In the genomic region with DNA sequence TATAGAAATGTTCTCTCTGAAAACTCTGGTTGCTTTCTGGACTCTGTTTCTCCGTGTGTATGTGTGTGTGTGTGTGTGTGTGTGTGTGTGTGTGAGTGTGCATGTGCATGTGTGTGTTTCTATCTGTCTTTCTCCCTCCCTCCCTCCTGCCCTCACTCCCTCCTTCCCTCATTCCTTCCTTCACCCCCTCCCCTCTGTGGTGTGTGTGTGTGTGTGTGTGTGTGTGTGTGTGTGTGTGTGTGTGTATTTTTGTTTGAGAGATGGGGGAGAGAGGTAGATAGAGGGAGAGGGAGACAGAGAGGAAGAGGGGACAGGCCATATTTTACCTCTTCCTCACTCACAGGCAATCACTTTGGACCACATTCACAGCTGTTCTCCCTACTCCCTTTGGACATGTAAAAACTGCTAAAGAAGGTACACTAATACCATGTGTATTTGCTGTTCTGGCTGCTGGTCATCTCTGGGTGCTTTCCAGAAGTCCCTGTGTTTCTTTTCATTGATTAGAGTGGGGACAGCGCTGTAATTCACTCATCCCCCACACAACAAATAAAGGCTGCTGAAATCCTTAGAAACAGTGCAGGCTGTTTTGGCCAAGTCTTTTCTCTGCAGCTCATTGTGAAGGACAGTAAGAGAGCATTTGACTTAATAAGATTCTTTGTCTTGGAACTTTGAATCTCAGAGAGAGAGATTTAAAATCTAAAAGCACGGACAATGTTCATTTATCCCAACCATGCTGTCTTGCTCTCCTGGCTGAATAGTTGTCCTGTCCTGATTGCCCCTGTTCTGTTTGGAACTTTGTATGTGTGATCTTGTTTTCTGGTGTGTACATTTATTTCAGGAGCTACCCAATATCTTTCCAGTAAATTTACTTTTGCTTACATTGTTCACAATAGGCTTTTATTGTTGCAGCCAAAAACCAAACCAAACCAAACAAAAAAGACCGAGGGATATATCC, we compare ENCODE assay signal across 18 mouse cellular contexts.
DNase-seq lines count a peak whose midpoint lies in the region; ATAC-seq lines count a peak whose summit lies in the region.
"Had no signal": no experiment of that assay in that cellular context is flagged by ENCODE, and none has a peak within 500 bp of the region (broad histone marks: within the 10 kb centered on the region; RNA-seq: fewer than 3 reads in every experiment).

No protein-coding gene starts in this region.

- no peak overlapping the region for H3K9ac ChIP-seq in neural tube, embryonic 11.5 days (ENCODE audit: low read length)
- no peak overlapping the region for H3K9ac ChIP-seq in midbrain, embryonic 11.5 days (ENCODE audit: low read length)
- H3K9ac ChIP-seq in neural tube, embryonic 15.5 days (replicated peaks): no peak overlapping the region
- H3K9ac ChIP-seq: embryonic facial prominence, embryonic 12.5 days; liver, embryonic 13.5 days; stomach, embryonic 15.5 days had no signal

- ATAC-seq in neural tube, embryonic 11.5 days (ENCODE audit: insufficient read depth, low FRiP score, low TSS enrichment): peak; percentile 62
- ATAC-seq in midbrain, embryonic 11.5 days (ENCODE audit: low FRiP score): peak; percentile 40; the same call in 1 of the 2 replicates
- peak; percentile 86 for ATAC-seq in neural tube, embryonic 15.5 days (ENCODE audit: low FRiP score)
- ATAC-seq in cerebellum, adult (ENCODE audit: insufficient number of reproducible peaks, low FRiP score, low TSS enrichment): no peak
- ATAC-seq in megakaryocyte-erythroid progenitor cell, adult 5-6 weeks (replicated peaks; ENCODE audit: low FRiP score, low TSS enrichment, poor library complexity, severe bottlenecking): no peak
- ATAC-seq: intestine, embryonic 16.5 days; Patski had no signal

- WGBS in neural tube, embryonic 11.5 days: 46% methylated on average over 4 of the region's 4 CpGs
- 58% methylated on average over 4 of the region's 4 CpGs for WGBS in midbrain, embryonic 11.5 days
- 34% methylated on average over 4 of the region's 4 CpGs for WGBS in neural tube, embryonic 15.5 days

- intact Hi-C loops in gastrocnemius, postnatal 14 days (cut with DNase I; ENCODE audit: low total_unique reads): no loop called here
- intact Hi-C loops in gastrocnemius, postnatal 36 days (cut with DNase I): no loop called here

- no peak overlapping the region for H3K4me2 ChIP-seq in neural tube, embryonic 11.5 days (ENCODE audit: low read depth)
- H3K4me2 ChIP-seq in midbrain, embryonic 11.5 days: no peak overlapping the region
- no peak overlapping the region for H3K4me2 ChIP-seq in neural tube, embryonic 15.5 days
- H3K4me2 ChIP-seq: embryonic facial prominence, embryonic 12.5 days; liver, embryonic 13.5 days; stomach, embryonic 15.5 days had no signal

- no peak overlapping the region for H3K4me3 ChIP-seq in neural tube, embryonic 11.5 days (ENCODE audit: low read depth, low read length)
- H3K4me3 ChIP-seq in midbrain, embryonic 11.5 days (ENCODE audit: low read depth, low read length): no peak overlapping the region
- H3K4me3 ChIP-seq in neural tube, embryonic 15.5 days (replicated peaks): no peak overlapping the region
- H3K4me3 ChIP-seq: embryonic facial prominence, embryonic 12.5 days; gastrocnemius, adult 2 months; liver, embryonic 13.5 days; stomach, embryonic 15.5 days had no signal

- DNase-seq in gastrocnemius, postnatal 14 days: peak; percentile 4
- DNase-seq in gastrocnemius, postnatal 36 days: no peak
- DNase-seq in neural tube, embryonic 11.5 days (ENCODE audit: low spot score): no peak
- no peak for DNase-seq in neural tube, embryonic 10.5 days (ENCODE audit: extremely low spot score, low spot score)
- DNase-seq in midbrain, embryonic 11.5 days (ENCODE audit: low spot score, missing footprints): no peak
- DNase-seq: adrenal gland, postnatal 36 days; cerebellum, adult 11-12 months; gastrocnemius, adult 2 months; liver, embryonic 13.5 days; spleen, adult 18-20 months; thymus, postnatal 14 days had no signal

- no peak overlapping the region for H3K27ac ChIP-seq in neural tube, embryonic 11.5 days (ENCODE audit: low read depth, low read length)
- H3K27ac ChIP-seq in midbrain, embryonic 11.5 days (ENCODE audit: low read depth, low read length): no peak overlapping the region
- H3K27ac ChIP-seq in neural tube, embryonic 15.5 days (replicated peaks): no peak overlapping the region
- H3K27ac ChIP-seq: embryonic facial prominence, embryonic 12.5 days; gastrocnemius, adult 2 months; liver, embryonic 13.5 days; stomach, embryonic 15.5 days had no signal

- H3K9me3 ChIP-seq in neural tube, embryonic 11.5 days (ENCODE audit: control insufficient read depth, low read length): no peaks in the 10 kb centered on the region
- H3K9me3 ChIP-seq in midbrain, embryonic 11.5 days (ENCODE audit: control insufficient read depth, low read length): no peaks in the 10 kb centered on the region
- H3K9me3 ChIP-seq in neural tube, embryonic 15.5 days (replicated peaks): no peaks in the 10 kb centered on the region
- H3K9me3 ChIP-seq: embryonic facial prominence, embryonic 12.5 days; liver, embryonic 13.5 days; stomach, embryonic 15.5 days had no signal

- no peaks in the 10 kb centered on the region for H3K36me3 ChIP-seq in neural tube, embryonic 11.5 days (ENCODE audit: control insufficient read depth, insufficient read depth, low read length)
- H3K36me3 ChIP-seq in midbrain, embryonic 11.5 days (ENCODE audit: control insufficient read depth, insufficient read depth, low read length): no peaks in the 10 kb centered on the region
- H3K36me3 ChIP-seq in neural tube, embryonic 15.5 days: no peaks in the 10 kb centered on the region
- H3K36me3 ChIP-seq: embryonic facial prominence, embryonic 12.5 days; liver, embryonic 13.5 days; stomach, embryonic 15.5 days had no signal

- no peaks in the 10 kb centered on the region for H3K27me3 ChIP-seq in neural tube, embryonic 11.5 days (ENCODE audit: control insufficient read depth, insufficient read depth, low read length)
- H3K27me3 ChIP-seq in midbrain, embryonic 11.5 days (ENCODE audit: control insufficient read depth, insufficient read depth, low read length): no peaks in the 10 kb centered on the region
- H3K27me3 ChIP-seq in neural tube, embryonic 15.5 days (replicated peaks): no peaks in the 10 kb centered on the region
- H3K27me3 ChIP-seq: embryonic facial prominence, embryonic 12.5 days; liver, embryonic 13.5 days; Patski; stomach, embryonic 15.5 days had no signal

- no peaks in the 10 kb centered on the region for H3K4me1 ChIP-seq in neural tube, embryonic 11.5 days (ENCODE audit: control insufficient read depth, insufficient read depth, low read length)
- no peaks in the 10 kb centered on the region for H3K4me1 ChIP-seq in midbrain, embryonic 11.5 days (ENCODE audit: control insufficient read depth, insufficient read depth, low read length)
- no peaks in the 10 kb centered on the region for H3K4me1 ChIP-seq in neural tube, embryonic 15.5 days
- H3K4me1 ChIP-seq: embryonic facial prominence, embryonic 12.5 days; liver, embryonic 13.5 days; stomach, embryonic 15.5 days had no signal

Comparison
In these comparisons a context has a peak if more than half of its experiments do, and no peak if none do; other contexts are left out.
1. ATAC-seq: peak in neural tube, embryonic 11.5 days (single experiment), midbrain, embryonic 11.5 days (single experiment) and neural tube, embryonic 15.5 days (single experiment); none in cerebellum, adult (single experiment) and megakaryocyte-erythroid progenitor cell, adult 5-6 weeks (single experiment).